In genomic region chr1:81549706-81550105, GRCm38 (mm10) we compare ENCODE assay signal across 28 mouse cellular contexts.
DNase-seq lines count a peak whose midpoint lies in the region; ATAC-seq lines count a peak whose summit lies in the region.
"Had no signal": no experiment of that assay in that cellular context is flagged by ENCODE, and none has a peak within 500 bp of the region (broad histone marks: within the 10 kb centered on the region; RNA-seq: fewer than 3 reads in every experiment).

No protein-coding gene starts in this region.

- no peak for ATAC-seq in midbrain, embryonic 11.5 days (ENCODE audit: low FRiP score)
- ATAC-seq in midbrain, embryonic 14.5 days (ENCODE audit: low FRiP score, low TSS enrichment), result no peak
- ATAC-seq in hindbrain, embryonic 13.5 days (ENCODE audit: low FRiP score), result no peak
- ATAC-seq: forebrain, embryonic 14.5 days; forebrain, postnatal 0 days; hindbrain, postnatal 0 days; inflammation-experienced regulatory T-cells, adult 6 months; intestine, embryonic 16.5 days had no signal

- no peak overlapping the region for H3K27ac ChIP-seq in midbrain, embryonic 11.5 days (ENCODE audit: low read depth, low read length)
- H3K27ac ChIP-seq in midbrain, embryonic 14.5 days (replicated peaks; ENCODE audit: low read depth, low read length), result no peak overlapping the region
- H3K27ac ChIP-seq in hindbrain, embryonic 13.5 days, result no peak overlapping the region
- H3K27ac ChIP-seq: embryonic facial prominence, embryonic 15.5 days; heart, embryonic 15.5 days; hindbrain, embryonic 10.5 days; hindbrain, embryonic 14.5 days; hindbrain, postnatal 0 days had no signal

- no peaks in the 10 kb centered on the region for H3K4me1 ChIP-seq in midbrain, embryonic 11.5 days (ENCODE audit: control insufficient read depth, insufficient read depth, low read length)
- no peaks in the 10 kb centered on the region for H3K4me1 ChIP-seq in midbrain, embryonic 14.5 days (ENCODE audit: control insufficient read depth, insufficient read depth, low read length)
- no peaks in the 10 kb centered on the region for H3K4me1 ChIP-seq in hindbrain, embryonic 13.5 days (replicated peaks)
- H3K4me1 ChIP-seq: embryonic facial prominence, embryonic 15.5 days; heart, embryonic 15.5 days; hindbrain, embryonic 10.5 days had no signal

- intact Hi-C loops in gastrocnemius, postnatal 36 days (cut with DNase I), result loop anchor here (10.0 kb wide), 2 partner anchors 345 to 425 kb away; no protein-coding TSS in a partner anchor

- H3K4me3 ChIP-seq in midbrain, embryonic 11.5 days (ENCODE audit: low read depth, low read length), result no peak overlapping the region
- no peak overlapping the region for H3K4me3 ChIP-seq in midbrain, embryonic 14.5 days (replicated peaks; ENCODE audit: low read depth, low read length)
- no peak overlapping the region for H3K4me3 ChIP-seq in hindbrain, embryonic 13.5 days
- H3K4me3 ChIP-seq: embryonic facial prominence, embryonic 15.5 days; heart, embryonic 12.5 days; heart, embryonic 15.5 days; hindbrain, embryonic 10.5 days had no signal

- no peaks in the 10 kb centered on the region for H3K9me3 ChIP-seq in midbrain, embryonic 11.5 days (ENCODE audit: control insufficient read depth, low read length)
- no peaks in the 10 kb centered on the region for H3K9me3 ChIP-seq in midbrain, embryonic 14.5 days (ENCODE audit: control insufficient read depth, low read length)
- no peaks in the 10 kb centered on the region for H3K9me3 ChIP-seq in hindbrain, embryonic 13.5 days
- H3K9me3 ChIP-seq: embryonic facial prominence, embryonic 15.5 days; heart, embryonic 12.5 days; heart, embryonic 15.5 days; hindbrain, embryonic 10.5 days had no signal

- H3K27me3 ChIP-seq in midbrain, embryonic 11.5 days (ENCODE audit: control insufficient read depth, insufficient read depth, low read length), result no peaks in the 10 kb centered on the region
- no peaks in the 10 kb centered on the region for H3K27me3 ChIP-seq in midbrain, embryonic 14.5 days (ENCODE audit: control insufficient read depth, insufficient read depth, low read length)
- H3K27me3 ChIP-seq in hindbrain, embryonic 13.5 days, result no peaks in the 10 kb centered on the region
- H3K27me3 ChIP-seq: embryonic facial prominence, embryonic 15.5 days; heart, embryonic 12.5 days; heart, embryonic 15.5 days had no signal

- no peak overlapping the region for H3K4me2 ChIP-seq in midbrain, embryonic 11.5 days
- no peak overlapping the region for H3K4me2 ChIP-seq in midbrain, embryonic 14.5 days (ENCODE audit: low read length)
- no peak overlapping the region for H3K4me2 ChIP-seq in hindbrain, embryonic 13.5 days
- H3K4me2 ChIP-seq: embryonic facial prominence, embryonic 15.5 days; heart, embryonic 12.5 days; heart, embryonic 15.5 days; hindbrain, embryonic 14.5 days had no signal

- no peaks in the 10 kb centered on the region for H3K36me3 ChIP-seq in midbrain, embryonic 11.5 days (ENCODE audit: control insufficient read depth, insufficient read depth, low read length)
- H3K36me3 ChIP-seq in midbrain, embryonic 14.5 days (ENCODE audit: control insufficient read depth, insufficient read depth, low read length), result no peaks in the 10 kb centered on the region
- H3K36me3 ChIP-seq in hindbrain, embryonic 13.5 days, result no peaks in the 10 kb centered on the region
- H3K36me3 ChIP-seq: embryonic facial prominence, embryonic 15.5 days; heart, embryonic 12.5 days; heart, embryonic 15.5 days; hindbrain, embryonic 10.5 days had no signal

- peak; percentile 68 for DNase-seq in gastrocnemius, adult 18-20 months (ENCODE audit: low spot score)
- no peak for DNase-seq in gastrocnemius, postnatal 36 days
- peak; percentile 56 for DNase-seq in midbrain, embryonic 11.5 days (ENCODE audit: low spot score, missing footprints)
- no peak for DNase-seq in midbrain, embryonic 14.5 days
- peak; percentile 83 for DNase-seq in skeletal muscle tissue, adult 2 months (ENCODE audit: low read depth, low spot score)
- DNase-seq in kidney, postnatal 25 days, result no peak
- DNase-seq: adrenal gland, adult 2 months; adrenal gland, postnatal 14 days; B cell, adult 2 months; cerebellum, adult 11-12 months; cerebellum, adult 8-10 months; cerebellum, postnatal 10 days; cerebellum, postnatal 36 days; embryo, embryonic 11 days; forebrain, postnatal 0 days; heart, adult 18-20 months; heart, postnatal 10 days; heart, postnatal 36 days had no signal

- no peak overlapping the region for H3K9ac ChIP-seq in midbrain, embryonic 11.5 days (ENCODE audit: low read length)
- H3K9ac ChIP-seq in midbrain, embryonic 14.5 days (replicated peaks; ENCODE audit: low read length), result no peak overlapping the region
- H3K9ac ChIP-seq in hindbrain, embryonic 13.5 days, result no peak overlapping the region
- H3K9ac ChIP-seq: embryonic facial prominence, embryonic 15.5 days; forebrain, postnatal 0 days; heart, embryonic 12.5 days; heart, embryonic 15.5 days; hindbrain, embryonic 14.5 days had no signal

- 91% methylated on average over 5 of the region's 5 CpGs for WGBS in midbrain, embryonic 11.5 days
- WGBS in midbrain, embryonic 14.5 days, result 93% methylated on average over 5 of the region's 5 CpGs
- 91% methylated on average over 5 of the region's 5 CpGs for WGBS in hindbrain, embryonic 13.5 days

Comparison
In these comparisons a context has a peak if more than half of its experiments do, and no peak if none do; other contexts are left out.
1. DNase-seq: peak in gastrocnemius, adult 18-20 months (single experiment), midbrain, embryonic 11.5 days (single experiment) and skeletal muscle tissue, adult 2 months (single experiment); none in gastrocnemius, postnatal 36 days (0 of 2), midbrain, embryonic 14.5 days (single experiment) and kidney, postnatal 25 days (0 of 2).